ENCODE assay signal across 7 mouse cellular contexts in genomic region chr7:46639692-46640031, GRCm38 (mm10). TPM values are rescaled to one million over a fixed set of nuclear protein-coding genes. Genes with fewer than 3 reads are reported as not detected.
DNase-seq lines count a peak whose midpoint lies in the region; ATAC-seq and TF ChIP-seq lines count a peak whose summit lies in the region.

Gene Sergef (minus strand): TSS chr7:46639807.

- TF ChIP-seq CTCF in cortical plate, adult 2 months (IDR thresholded peaks at IDR 0.05; ENCODE audit: extremely low read depth, insufficient read depth, low read length), result no peak

- ATAC-seq in megakaryocyte-erythroid progenitor cell, adult 5-6 weeks (replicated peaks; ENCODE audit: low FRiP score, low TSS enrichment, poor library complexity, severe bottlenecking), result peak; percentile 98

- peaks cover 4% of the 10 kb centered on the region; the same call in 1 of the 2 replicates for H3K4me1 ChIP-seq in cortical plate, adult 2 months (ENCODE audit: control insufficient read depth, insufficient read depth, low read length)

- peak; percentile 71 for TF ChIP-seq POLR2A in cortical plate, adult 2 months (IDR thresholded peaks at IDR 0.05; ENCODE audit: extremely low read depth, insufficient read depth, low read length)

- H3K27ac ChIP-seq in cortical plate, adult 2 months (ENCODE audit: insufficient read depth, low read length), result peak within 1 kb of the TSS; percentile 30

- peak within 1 kb of the TSS; percentile 83 for H3K4me3 ChIP-seq in cortical plate, adult 2 months (ENCODE audit: insufficient read depth, low read length)

- peak; percentile 90 to 91 for DNase-seq in adrenal gland, adult 18-20 months (ENCODE audit: low spot score in 2 of 2)
- peak; percentile 80 to 84 for DNase-seq in gastrocnemius, adult 8-10 months (ENCODE audit: low spot score in 2 of 2)
- peak; percentile 44 for DNase-seq in hindlimb bud, embryonic 11.5 days (ENCODE audit: extremely low spot score, low read depth, low spot score)
- peak; percentile 83 to 92 for DNase-seq in left cerebral cortex, postnatal 10 days (ENCODE audit: extremely low spot score in 1 of 2, low spot score in 2 of 2)
- DNase-seq in right cerebral cortex, postnatal 25 days, result peak; percentile 90

- intact Hi-C loops in left cerebral cortex, postnatal 10 days (cut with DNase I), result loop anchor here (5.0 to 10.0 kb wide), 2 partner anchors 73 to 135 kb away; partner anchors contain the start of gene Saal1

RNA-seq across cellular contexts. Expression of gene Sergef, which starts in this region (rescaled TPM):
- 10 to 100 TPM; 22.1 to 22.9 TPM for total RNA-seq in adrenal gland, adult 18-20 months (2021)
- 44.9 and 46.8 TPM in 2 replicates for polyA plus RNA-seq in cortical plate, adult 2 months (2012; rRNA removed)
- total RNA-seq in gastrocnemius, adult 8-10 months (2022), result 1 to 10 TPM; 1.5 to 3.8 (median 3.1) TPM
- total RNA-seq in left cerebral cortex, postnatal 10 days (2021), result 10 to 100 TPM; 57.3 to 61.3 TPM
- total RNA-seq in megakaryocyte-erythroid progenitor cell, adult 5-6 weeks (2014; fragmentation: Nextera tagmentation), result 8.6 and 17.3 TPM in 2 replicates
- 9.0 and 10.2 TPM in 2 replicates for total RNA-seq in megakaryocyte-erythroid progenitor cell, adult 5-6 weeks (2017)

Comparison
In these comparisons a context has a peak if more than half of its experiments do, and no peak if none do; other contexts are left out.
1. Peak in every context shown above with its lines: DNase-seq, ATAC-seq, H3K4me3 ChIP-seq and H3K27ac ChIP-seq.